Mouse (Mus musculus) skeletal muscle tissue, adult 2 months (tissue): ENCODE measurements around the gene Crybg2.

Experiments used
- DNase-seq: peaks from one replicate; pipeline ENCODE4 v3.0.0-alpha.2; 2012; ENCODE audit warnings: low read depth, low spot score

Crybg2 gene

DNA sequence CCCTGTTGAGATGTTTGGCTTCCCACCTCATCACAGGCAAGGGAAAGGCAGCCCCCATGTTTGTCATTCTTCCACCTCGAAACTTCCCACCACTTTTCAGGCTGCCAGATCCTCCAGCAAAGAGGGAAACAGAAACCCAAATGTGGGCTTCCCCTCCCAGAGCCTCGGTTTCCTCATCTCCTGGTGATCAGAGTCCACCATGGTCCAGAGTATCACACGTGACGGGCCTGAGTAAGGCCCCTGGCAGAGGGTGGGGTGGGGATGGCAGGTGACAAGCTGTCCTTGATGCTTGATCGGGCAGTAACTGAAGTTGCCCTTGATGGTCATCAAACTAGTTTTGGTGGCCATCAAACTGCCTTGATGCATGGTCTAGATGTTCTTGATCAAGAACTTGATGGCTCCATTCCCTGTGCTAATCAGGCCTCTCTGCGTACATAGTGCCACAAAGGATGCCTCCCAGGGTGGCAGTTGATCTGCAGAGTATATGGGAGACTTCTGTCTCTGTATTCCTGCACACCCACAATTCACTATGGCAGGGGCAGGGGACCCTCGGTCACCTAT lies 33.5 kb downstream of the Crybg2 start:
- no peak for DNase-seq

- peak; percentile 30 for DNase-seq
Measured at GRCm38 (mm10) chr4:134094923-134095547, 34.4 kb downstream of the Crybg2 start, which contains the start of gene Cd52. TSS of gene Cd52 (minus strand) at chr4:134095082.

GRCm38 (mm10) chr4:134096120-134096519 lies 35.5 kb downstream of the Crybg2 start:
- DNase-seq: no peak

DNA sequence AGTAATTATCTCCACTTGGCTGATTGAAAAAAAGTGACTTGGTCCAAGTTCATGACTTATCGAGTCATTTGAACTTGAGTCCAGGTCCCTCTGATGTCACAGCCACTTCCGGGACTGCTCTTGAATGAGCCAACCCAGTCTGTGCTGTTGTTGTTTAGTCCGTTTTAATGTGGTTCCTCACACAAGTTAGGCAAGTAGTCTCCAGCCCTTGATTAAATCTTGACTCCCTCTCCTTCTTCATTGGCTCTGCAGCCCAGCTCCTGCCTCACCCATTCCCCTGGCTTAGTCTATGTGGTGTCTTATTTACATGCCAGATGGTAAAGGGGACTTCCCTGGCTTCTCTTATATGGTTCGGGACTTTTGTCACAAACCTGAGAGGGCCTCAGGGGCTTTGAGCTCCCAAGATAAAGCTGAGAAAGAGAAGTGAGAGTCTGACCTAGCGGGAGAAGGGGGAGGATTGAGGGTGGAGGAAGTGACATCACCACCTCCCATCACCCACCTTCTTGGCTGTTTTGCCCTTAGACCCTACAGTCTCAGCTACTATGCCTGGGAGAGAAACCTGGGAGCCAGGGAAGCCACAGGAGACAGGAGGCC lies 36.5 kb downstream of the Crybg2 start:
- DNase-seq: peak; percentile 43

- DNase-seq: peak; percentile 54
Measured at GRCm38 (mm10) chr4:134098628-134099027, 38.0 kb downstream of the Crybg2 start.

GRCm38 (mm10) chr4:134100245-134100644 lies 39.6 kb downstream of the Crybg2 start:
- DNase-seq: no peak

- DNase-seq: peak; percentile 82
Measured at GRCm38 (mm10) chr4:134101979-134102741, 41.5 kb downstream of the Crybg2 start, which contains the start of gene Ubxn11. TSS of gene Ubxn11 (plus strand) at chr4:134102570.

DNA sequence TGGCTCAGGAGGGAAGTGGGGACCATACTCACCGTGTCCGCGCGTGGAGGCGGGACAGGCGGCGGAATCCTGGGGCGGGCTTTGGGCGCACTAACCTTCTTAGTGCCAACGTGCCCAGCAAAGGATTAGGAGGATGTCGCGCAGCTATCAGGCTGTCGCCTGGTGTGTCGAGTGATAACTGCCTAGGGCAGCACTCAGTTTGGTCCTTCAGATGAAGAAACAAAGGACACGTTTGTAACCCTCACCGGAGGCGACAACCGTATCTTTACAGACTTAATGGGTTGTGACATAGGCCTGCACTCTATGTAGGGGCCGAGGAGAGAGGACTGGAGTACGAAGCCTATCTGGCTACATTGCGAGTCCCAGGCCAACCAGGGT lies 42.1 kb downstream of the Crybg2 start:
- no peak for DNase-seq

- DNase-seq: no peak
Measured at GRCm38 (mm10) chr4:134106105-134106504, 45.5 kb downstream of the Crybg2 start.

DNA sequence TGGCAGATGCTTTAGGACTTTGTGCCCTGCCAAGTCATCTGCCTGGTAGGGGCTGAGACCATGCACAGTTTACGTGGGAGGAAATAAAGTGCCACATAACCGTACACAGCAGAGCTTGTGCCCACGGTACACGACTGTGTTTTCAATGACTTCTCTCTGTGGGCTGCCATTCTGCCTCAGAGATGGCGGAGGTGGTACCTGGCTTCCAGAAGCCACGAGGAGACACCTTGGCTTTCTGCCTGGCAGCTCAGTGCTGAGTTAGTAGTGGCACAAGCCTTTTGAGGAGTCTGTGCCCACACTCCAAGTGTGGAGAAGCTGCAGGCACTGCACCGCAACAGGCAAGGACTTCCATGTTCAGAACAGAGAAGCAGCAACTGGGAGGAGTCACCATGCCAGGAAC lies 47.1 kb downstream of the Crybg2 start:
- no peak for DNase-seq

DNA sequence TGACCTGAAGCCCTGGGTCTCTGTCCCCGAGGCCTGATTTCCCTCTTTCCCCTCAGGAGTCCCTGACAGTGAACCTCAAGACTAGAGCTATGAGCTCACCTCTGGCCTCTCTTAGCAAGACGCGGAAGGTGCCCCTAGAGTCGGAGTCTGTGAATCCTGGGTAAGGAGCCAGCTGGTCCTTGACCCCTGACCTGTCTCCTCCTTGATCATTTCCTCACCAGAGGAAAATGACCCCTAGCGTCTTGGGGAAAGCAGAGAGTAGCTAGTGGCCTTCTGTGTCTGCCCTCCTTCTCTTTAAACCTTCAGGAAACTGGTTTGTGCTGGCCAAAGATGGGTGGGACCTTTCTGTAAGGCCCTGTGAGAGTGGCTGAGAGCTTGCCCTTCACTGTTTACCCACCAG lies 47.6 kb downstream of the Crybg2 start:
- DNase-seq: no peak

DNA sequence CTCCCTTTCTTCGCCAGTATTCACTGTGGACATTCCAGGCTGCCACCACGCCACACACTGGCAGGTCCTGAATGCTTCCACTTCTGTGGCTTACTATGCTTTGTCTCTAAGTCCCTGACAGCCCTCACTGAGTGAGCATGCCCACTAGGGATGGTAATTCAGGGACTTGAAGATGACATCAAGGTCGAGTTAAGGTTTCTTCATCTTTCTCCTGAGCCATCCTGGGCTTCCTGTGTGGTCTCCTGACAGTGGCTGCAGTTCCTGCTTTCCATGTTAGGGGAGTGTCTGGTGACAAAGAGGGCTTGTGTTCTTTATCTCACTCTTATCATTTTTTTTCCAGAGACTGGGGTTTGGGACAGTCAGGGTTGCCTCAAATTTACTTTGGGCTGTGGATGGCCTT lies 50.0 kb downstream of the Crybg2 start:
- no peak for DNase-seq

DNA sequence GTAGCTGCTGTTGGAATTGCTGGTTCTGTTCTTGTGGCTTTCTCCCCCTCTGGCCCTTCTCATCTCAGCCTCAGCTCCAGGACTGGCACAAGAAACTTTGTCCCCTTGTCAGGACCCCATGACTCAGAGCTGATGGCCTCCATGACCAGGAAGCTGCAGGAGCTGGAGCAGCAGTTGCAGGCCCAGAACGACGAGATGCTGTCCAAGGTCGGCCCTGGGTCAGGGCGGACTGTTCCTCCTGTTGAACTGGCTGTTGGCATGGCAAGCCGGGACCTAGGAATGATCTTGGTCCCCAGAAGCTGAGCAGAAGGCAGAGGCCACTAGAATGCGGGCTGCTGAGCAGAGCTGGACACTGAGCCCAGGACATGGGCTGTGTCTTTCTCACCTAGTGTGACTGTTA lies 51.8 kb downstream of the Crybg2 start:
- DNase-seq: no peak

- DNase-seq: no peak
Measured at GRCm38 (mm10) chr4:134113356-134113994, 52.9 kb downstream of the Crybg2 start.

DNA sequence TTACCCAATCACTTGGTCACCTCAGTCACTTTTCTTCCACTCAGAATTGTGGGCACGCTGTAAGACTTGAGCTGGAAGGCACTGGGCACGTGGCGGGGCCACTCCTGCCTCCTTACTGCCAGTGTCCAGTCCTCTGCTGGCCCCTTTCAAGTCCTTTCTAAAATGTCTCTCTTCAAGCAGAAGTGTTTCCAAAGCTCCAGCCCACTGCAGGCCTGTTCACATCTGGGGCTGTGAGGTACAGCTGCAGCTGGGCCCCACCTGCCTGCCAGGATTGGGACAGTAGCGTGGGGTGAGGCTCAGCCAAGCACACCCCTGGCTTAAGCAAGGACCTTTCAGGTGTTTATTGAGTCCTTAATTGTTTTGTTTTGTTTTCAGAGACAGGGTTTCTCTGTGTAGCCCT lies 53.4 kb downstream of the Crybg2 start:
- no peak for DNase-seq

DNA sequence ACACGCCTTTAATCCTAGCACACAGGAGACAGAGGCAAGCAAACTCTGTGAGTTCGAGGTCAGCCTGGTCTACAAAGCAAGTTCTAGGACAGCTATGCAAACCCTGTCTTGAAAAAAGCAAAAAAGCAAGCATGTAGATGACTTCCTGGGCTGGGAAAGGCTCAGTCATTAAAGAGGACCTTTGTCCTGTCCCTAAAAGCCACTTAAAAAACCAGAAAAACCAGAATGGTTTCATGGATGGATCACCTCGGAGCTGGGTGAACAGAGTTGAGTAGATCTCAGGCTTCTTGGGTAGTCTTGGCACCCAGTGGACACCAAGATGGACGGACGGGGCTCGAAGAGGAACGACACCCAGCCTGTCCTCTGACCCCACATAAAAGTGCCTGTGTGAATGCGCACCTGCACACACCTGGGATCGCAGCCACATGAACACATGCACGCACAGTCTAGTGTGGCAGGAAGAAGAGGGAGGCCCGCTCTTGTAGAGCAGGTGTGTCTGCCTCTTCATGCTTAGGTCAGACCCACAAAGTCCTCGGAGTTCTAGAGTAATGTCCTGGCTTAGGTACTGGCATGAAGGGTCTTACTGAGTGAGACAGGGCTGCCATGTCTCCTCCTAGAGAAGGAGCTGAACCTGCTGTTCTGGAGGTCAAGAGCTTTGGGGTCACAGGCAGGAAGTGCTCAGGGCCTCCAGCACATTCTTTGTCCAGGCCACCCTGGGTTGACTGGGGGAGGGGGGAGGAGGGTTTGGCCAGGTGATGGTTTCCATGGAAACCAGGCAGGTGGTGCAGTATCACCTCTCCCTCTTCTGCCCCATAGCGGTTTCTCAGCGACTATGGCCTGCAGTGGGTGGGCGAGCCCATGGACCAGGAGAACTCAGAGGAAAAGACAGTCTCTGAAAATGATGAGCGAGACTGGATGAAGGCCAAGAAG lies 54.9 kb downstream of the Crybg2 start:
- DNase-seq: no peak

DNA sequence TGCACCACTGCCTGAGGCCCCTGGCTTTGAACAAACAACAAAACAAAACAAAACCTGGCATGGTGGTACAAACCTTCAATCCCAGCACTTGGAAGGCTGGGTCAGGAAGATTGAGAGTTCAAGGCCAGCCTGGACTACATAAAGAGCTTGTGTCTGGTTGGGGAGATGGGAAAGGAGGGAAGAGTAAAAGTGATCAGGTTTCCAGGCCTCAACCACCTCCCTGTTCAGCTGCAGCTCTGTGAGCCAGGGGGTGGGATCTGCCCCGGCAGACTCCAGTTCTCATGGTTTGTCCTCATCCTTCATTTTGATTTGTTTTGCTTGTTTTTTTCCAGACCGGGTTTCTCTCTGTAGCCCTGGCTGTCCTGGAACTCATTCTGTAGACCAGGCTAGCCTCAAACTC lies 55.9 kb downstream of the Crybg2 start:
- no peak for DNase-seq

DNA sequence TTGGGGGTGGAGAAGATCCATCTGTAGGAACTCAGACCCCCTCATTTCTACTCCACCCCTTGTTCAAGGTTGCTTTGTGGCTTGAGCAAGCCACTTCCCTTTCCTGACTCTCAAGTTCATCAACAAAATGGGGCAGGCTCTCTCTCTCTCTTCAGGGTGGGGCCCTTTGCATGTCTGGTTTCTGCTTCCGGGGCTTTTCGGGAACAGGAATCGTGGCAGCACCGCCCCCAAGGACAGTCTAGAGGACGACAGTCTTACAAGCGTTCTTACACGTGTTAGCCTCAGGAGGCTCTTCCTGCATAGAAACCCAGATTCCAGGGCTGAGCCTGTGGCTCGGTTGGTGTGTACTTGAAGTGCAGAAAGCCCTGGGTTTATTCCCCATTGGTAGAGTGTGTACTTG lies 56.4 kb downstream of the Crybg2 start:
- DNase-seq: peak; percentile 61

DNA sequence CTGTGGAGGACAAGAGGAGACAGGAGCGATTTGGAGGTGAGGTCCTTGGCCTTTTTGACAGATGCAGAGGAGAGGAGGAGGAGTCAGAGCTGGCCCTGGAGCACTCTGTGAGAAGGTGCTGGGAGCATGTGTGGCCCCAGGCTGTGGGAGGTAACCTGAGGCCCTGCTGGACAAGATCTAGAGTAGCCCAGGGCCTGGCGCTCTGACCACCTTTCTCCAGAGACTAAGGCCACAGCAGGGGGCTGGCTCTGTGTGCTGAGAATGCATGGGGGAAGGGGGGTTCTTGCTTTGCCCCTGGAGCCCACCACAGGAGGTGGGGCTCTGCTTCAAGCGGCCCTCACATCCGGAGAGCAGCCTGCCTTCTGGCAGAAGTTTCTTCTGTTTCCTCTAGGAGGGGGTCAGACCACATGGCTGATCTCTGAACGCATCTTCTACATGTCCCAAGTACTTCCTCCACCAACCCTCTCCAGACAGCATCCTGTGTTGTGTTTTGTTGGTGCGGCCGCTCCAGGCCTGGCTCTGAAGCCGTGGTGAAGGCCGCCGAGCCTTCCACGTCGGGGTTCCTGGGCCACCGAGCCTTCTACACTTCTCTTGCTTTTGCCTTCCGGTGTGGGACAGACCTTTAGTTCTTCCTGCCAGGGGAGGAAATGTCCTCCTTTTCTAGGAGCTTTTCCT lies 57.6 kb downstream of the Crybg2 start:
- DNase-seq: no peak

DNA sequence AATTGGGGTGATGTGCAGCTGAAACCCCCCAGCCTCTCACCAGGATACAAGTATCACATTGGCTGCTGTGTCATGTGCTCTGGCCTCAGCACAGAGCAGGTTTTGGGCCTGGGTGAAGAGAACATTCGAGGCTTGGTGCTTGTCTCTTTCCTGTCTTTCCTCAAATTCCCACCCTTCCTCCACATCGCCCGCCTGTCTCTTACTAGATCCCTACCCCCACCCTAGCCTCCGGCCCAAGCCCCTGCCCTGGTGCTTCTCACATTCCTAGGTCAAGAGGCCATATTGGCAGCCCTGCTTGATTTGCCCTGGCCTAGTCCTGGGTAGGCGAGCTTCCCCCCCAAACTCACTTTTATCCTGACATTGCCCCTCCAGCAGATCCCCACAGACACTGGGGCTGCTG lies 58.4 kb downstream of the Crybg2 start:
- DNase-seq: no peak
